Mouse (Mus musculus): Measurements from ENCODE around the gene Atp8b3. TPM values are rescaled to one million over a fixed set of nuclear protein-coding genes. Genes with fewer than 3 reads are reported as not detected.

The Atp8b3 gene
- 0.03 TPM in 1 of 2 replicates, not detected in the other for polyA plus RNA-seq (2012; rRNA removed)

DNA sequence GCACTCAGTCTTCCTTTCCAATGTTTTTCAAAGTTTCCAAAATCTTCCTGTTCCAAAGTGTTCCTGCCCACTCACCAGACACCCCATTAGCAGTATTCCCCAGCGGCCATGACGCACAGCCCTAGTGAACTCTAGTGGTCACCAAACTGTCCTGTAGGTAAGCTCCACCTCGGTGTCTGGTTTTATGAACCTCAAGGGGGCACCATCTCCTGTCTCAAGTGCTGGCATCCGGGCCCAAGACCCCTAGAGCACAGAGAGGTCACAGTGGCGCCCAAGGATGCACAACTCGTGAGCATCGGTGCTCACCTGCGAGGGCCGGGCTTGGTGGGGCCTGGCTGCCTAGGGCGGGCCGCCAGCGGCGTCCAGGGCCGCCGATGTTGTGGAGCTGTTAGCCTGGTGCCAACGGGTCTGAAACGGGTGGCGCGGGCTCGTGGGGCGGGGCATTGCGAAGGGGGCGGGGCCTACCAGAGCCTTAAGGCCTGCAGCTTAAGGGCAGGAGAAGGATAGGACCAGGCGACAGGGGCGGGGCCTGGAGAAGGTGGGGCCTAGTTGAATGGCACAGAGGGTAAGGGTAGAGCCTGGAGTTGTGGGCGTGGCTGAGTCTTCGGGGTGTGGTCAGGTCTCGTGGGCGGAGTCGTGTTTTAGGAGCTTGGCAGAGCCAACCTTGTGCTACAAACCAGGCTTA lies at the start of gene Atp8b3:
TSS of gene Atp8b3 (minus strand) at position 415 of the 685 bp plus-strand sequence.
- DNase-seq (ENCODE audit: low read depth, low spot score), result peak; percentile 57
- 3% methylated on average over 30 of the region's 30 CpGs for WGBS

DNA sequence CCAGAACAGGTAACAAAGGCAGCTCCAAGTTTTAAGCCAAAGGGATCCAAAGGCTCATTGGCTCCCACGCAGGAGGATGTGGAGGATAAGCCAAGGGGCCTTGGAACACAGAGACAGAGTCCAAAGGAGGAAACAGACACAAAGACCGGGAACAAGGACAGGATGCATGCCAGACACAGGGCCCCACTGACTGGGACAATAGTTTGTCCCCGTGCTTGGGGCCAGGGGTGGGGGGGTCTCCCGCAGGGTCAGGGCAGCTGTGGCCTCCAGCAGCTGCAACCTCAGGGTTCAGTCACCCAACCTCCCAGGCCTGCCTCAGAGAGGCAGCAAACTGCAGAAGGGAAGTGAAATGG lies 48.4 kb upstream of the Atp8b3 start:
- no peak for DNase-seq (ENCODE audit: low read depth, low spot score)
- WGBS, result 52% methylated on average over 4 of the region's 4 CpGs

DNA sequence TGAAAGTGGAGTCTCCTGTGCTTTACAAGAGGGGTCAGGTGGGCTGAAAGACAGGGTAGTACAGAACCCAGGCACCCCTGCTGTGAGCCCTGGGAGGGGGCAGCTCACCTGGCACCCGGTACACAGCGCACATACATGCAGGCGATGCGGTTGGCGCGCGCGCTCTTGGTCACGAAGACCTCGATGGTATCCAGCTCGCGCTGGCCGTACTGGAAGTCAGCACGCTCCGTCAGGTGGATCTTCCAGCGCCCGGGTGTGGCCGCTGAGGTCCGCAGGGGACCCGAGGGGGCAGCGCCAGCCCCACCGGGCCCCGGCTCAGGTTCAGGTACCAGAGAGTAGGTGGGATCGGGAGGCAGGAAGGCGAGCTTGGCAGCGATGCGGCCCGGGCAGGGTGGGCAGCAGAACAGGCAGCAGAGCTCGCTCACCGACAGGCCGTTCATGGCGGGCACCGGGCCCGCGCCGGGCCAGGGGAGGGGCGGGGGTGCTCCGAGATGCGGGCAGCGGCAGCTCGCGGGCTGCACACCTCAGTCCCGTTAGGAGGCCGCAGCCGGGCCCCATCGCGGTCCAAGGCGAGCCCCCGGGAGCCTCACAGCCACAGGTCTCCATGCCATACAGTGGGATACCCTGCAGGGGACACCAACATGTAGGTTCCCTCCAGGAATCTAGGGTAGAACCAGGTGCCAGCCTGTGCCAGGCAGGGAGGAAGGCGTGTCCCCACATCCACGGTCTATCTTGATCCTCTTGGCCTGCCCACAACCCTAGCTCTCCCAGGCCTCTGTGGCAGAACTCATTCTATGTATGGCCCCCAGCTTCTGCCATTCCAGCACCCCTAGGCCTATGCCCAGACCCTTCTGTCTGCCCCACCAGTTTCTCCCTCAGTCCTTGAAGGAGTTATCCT lies 47.7 kb upstream of the Atp8b3 start:
- DNase-seq (ENCODE audit: low read depth, low spot score), result no peak
- WGBS, result 90% methylated on average over 51 of the region's 51 CpGs

DNA sequence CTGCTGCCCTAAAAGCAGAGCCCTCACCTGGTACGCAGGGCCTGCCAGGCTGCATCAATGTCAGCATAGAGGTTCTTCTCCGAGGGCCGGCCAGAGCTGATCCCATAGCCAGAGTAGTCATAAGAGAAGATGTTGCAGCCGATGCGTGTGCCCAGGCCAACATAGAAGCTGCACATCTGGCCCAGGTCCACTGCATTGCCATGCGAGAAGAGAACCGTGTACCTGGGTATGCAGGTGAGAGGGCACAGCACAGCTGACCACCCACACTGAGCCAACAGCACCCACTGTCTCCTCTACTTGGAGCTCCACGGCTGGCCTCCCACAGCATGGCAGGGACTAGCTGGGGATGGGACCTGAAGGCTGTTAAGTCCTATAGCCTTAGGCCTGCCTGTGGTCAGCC lies 46.7 kb upstream of the Atp8b3 start:
- WGBS, result 87% methylated on average over 8 of the region's 8 CpGs
- no peak for DNase-seq (ENCODE audit: low read depth, low spot score)

DNA sequence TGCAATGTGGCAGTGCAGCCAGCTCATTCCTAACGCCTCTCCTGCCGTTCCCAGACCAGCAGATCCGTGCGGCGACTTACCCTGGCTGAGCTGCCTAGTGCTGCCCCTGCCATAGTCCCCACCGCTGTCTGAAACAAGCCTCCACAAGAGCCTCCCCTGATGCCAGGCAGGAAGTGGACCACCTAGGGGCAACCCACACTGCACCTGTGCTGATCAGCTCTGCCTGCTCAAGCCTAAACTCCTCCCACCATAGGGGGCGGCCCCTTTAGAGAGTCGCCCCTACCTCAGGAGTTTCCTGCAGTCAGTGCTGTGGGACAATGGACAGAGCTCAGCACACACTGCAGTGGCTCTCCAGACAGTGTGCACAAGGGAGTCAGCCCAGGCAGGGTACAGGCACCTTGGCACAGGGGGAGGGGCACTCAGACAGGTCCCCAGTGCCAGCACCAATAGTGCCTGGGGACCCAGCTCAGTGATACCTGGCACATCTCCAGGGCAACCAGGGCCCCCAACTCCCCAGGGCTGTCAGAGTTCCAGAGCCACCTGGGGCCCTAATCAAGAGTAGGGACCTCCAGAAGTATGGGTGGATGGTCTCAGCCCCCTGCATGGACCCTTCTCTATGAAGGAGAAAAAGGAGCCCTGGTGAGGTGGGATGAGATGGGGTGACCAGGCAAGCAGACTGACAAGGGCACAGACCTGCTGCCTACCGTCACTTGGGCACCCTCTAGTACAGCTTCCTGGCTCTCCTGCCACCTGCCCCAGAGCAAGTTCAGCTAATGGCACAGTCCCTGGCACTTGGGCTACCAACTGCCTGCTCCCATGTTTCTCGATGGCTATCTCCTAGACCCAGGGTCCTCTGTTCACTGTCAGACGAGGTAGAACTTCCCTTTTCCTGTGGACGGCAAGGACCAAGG lies 46.0 kb upstream of the Atp8b3 start:
- 79% methylated on average over 12 of the region's 12 CpGs for WGBS
- DNase-seq (ENCODE audit: low read depth, low spot score), result no peak

DNA sequence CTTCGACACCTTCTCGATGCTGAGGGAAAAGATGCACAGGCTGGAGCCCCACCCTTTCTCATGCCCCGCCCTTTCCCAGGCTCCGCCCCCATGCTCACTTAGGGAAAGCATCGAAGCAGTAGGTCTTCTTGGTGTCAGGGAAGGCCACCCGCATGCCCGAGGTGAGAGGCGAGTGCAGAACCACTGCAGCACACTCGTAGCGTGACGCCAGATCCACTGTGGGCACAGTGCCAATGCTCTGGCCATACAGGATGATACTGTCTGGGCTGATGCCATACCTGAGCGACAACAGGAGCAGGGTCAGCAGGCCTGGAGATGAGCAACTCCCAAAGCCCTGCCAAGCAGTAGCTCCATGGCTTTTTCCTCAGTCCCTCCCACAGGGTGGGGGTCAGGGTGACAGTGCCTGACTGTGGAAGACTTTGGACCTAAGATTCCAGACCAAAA lies 45.1 kb upstream of the Atp8b3 start:
- DNase-seq (ENCODE audit: low read depth, low spot score), result no peak
- 45% methylated on average over 12 of the region's 12 CpGs for WGBS

DNA sequence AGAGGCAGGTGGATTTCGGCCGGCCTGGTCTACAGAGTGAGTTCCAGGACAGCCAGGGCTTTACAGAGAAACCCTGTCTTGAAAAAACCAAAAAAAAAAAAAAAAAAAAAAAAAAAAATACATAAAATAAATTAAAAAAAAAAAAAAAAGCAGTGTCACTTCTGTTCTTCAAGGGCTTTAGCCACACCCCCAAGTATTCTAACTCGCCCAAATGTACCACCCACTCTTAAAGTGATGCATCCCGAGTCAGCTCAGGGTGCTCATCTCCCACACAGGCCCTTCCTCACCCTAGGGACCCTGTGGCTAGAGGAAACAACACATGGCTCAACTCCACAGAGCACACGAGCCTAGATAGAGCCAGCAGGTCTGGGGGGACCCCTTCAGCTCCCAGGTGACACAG lies 44.1 kb upstream of the Atp8b3 start:
- no peak for DNase-seq (ENCODE audit: low read depth, low spot score)
- WGBS, result 84% methylated on average over 5 of the region's 5 CpGs

DNA sequence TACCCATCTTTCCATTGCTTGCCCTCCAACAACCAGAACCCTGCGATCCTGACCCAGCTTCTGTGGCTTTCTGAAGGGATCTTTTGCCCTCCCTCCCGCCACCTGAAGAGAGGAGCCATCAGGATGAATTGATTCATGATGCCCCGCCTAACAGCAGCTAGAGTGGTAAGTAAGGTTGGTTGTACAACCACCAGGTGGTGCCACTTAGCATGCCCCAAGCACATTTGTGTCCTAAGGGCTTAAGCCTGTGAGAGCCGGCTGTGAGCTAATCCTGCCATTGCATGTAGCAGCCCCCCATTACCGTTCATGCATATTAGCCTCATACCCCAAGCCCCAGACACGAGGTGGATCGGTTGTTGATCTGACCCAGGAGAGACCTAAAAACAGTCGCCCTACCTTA lies 40.0 kb upstream of the Atp8b3 start:
- 9% methylated on average over 8 of the region's 8 CpGs for WGBS
- DNase-seq (ENCODE audit: low read depth, low spot score), result no peak

DNA sequence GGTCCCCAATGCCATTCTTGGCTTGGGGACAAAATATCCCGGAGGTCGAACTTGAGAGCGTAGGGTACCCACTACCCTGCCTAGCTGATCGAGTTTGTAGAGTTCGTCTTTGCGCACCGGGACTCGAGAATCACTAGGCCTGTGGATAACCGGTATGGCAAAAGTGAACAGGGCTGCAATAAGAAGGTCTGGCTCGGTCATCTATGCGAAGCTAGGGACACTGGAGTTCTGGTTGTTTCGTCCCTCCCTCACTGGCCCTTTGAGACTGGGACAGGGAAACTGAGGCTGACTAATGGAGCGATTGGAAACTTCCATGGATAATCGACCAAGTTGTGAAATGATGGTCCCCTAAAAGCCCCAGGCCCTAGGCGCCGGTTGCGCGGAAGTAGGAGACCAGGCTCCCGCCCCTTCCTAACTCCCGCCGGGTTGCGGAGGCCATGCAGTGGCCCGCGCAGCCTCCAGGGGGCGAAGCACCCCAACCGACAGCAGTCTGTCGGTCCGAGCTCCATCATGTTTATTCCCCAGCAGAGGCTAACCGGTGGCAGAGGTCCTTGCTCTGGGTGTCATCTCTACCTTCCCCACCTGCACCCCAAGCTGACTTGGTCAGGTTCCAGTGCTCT lies 39.3 kb upstream of the Atp8b3 start:
- WGBS, result 1% methylated on average over 29 of the region's 29 CpGs

DNA sequence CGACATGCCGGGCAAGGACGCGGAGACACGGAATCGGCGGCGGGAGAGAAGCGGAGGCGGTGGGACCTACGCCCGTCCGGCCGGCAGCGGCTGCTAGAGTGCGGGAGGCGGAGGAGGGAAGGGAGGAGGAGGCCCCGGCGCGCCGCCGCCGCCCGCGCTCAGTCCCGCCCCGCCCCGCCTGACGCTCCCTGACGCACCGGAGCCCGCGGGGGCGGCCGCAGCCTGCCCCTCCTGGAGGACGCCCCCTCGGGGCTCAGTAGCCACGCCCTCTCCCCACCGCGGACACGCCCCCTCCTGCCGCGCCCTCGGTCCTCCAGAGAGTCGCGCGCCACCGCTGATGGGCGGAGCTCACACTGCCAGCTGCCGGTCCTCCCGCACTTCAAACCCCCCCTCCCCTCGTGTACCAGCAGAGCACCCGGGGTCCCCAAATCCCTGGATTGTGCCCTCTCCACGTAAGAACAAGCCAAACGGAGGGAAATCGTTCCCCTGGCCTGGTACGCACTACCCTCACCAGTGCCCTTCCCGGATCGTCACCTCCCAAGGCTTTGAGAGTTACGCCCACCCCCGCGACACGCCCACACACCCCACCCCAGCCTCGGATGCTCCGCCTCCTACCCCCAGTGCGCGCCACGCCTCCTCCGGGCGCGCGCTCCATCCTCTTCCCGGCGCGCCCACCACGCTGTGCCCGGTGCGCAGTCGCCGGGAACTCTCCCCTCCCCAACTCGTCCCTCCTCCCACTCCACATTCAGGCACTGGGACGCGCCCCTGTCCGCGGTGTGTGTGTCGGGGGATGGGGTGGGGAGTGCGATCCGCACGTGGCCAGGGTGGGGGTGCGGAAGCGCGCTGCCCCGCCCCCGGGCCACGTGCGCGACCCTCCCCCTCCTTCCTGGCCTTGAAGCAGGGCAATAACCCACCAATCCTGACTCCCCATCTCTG lies 38.5 kb upstream of the Atp8b3 start, which contains the start of gene Klf16:
TSS of gene Klf16 (minus strand) at position 127 of the 936 bp plus-strand sequence.
- DNase-seq (ENCODE audit: low read depth, low spot score), result no peak
- WGBS, result 2% methylated on average over 79 of the region's 97 CpGs

More for the DNA sequence above, 39.3 kb upstream of the Atp8b3 start:
- no peak for DNase-seq (ENCODE audit: low read depth, low spot score)

DNA sequence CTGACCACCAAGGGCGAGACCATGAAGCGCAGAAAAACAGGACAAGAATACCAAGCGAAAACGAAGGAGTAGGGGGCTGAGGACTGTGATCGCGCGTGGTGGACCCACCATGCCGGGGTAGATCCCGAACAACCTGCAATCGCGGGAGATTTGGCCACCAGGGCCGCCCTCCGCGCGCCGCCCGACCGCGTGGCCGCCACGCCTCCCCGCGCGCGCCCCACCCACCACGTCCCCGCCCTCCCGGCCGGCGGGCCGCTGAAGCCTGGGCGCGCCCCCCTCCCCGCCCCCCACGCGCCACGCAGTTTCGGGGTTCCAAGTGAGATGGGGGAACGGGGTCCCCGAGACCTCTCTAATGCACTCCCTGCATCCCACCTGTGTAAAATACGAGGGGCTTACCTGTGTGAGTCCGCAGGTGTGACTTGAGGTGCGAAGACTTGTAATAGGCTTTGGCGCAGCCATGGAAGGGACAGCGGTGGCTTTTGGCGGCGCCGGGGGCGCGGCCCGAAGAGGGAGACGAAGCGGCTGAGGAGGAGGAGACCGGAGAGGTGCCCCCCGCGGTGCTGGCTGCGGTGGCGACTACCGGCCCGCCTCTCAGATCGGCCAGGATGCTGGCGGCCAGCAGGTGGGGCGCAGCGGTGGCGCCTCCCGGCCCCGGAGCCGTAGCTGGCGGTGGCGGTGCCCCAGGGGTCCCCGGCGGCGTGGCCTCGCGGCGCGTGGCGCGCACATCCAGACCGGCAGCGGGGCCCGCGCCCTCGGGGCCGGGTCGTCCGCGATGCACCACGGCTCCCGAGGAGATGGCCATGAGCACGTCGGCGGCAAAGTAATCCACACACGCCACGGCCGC lies 37.6 kb upstream of the Atp8b3 start:
- WGBS, result under 1% methylated on average over 96 of the region's 96 CpGs
- no peak for DNase-seq (ENCODE audit: low read depth, low spot score)

DNA sequence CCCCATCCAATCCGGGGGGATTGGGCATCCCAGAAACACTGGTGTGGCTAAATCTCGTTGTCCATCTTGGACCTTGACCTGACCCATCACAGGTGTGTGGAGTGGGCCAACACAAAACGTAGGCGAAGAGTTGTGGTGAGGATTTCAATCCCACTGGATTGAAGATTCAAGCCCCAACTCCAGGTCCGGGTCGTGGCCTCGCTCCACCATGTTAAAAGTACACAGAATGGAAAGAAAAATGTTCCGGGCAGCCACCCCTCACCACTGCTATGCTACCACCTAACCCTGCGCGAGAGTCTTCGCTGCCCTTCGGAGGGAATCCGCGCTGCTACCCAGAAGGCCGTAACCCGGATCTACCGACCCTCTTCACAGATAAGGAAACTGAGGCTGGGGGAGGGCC lies 37.0 kb upstream of the Atp8b3 start:
- WGBS, result 8% methylated on average over 17 of the region's 17 CpGs
- DNase-seq (ENCODE audit: low read depth, low spot score), result no peak

DNA sequence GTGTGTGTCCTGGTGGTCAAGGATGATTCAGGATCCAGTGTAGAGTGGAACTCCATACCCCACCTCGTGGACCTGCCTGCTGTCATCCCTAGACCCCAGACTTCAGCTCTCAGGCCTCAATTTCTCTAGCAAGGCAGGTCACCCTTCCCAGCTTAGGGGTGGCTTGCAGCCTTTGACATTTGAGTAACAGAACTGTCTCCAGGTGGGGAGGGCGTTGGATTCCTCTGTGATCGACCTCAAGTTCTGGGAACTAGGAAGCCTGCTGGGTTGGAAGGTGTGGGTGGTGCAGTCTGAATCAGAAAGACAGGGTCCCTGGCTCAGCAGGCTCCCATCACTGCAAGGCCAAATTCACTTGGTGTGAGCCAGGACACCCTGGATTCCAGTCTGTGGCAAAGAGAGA lies 36.0 kb upstream of the Atp8b3 start:
- 74% methylated on average over 3 of the region's 3 CpGs for WGBS
- no peak for DNase-seq (ENCODE audit: low read depth, low spot score)

DNA sequence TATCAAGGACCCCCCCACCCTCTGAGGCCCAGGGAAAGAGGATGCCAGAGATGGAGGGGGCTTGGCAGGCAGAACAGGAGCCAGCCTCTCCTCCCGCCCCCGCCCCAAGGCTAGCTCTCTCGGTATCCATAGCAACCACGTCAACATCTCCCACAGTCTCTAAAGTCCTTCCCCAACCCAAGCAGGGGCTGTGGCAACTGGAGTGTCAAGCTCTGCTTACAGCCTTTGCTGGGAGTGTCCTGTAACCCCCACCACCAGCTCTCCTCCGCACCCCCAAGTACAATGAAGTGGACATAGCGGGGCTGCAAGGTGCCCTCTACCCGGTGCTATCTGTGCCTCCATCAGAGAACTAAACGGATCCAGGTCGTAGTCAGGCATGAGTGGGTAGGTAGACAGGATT lies 35.0 kb upstream of the Atp8b3 start:
- DNase-seq (ENCODE audit: low read depth, low spot score), result no peak
- 77% methylated on average over 9 of the region's 9 CpGs for WGBS

DNA sequence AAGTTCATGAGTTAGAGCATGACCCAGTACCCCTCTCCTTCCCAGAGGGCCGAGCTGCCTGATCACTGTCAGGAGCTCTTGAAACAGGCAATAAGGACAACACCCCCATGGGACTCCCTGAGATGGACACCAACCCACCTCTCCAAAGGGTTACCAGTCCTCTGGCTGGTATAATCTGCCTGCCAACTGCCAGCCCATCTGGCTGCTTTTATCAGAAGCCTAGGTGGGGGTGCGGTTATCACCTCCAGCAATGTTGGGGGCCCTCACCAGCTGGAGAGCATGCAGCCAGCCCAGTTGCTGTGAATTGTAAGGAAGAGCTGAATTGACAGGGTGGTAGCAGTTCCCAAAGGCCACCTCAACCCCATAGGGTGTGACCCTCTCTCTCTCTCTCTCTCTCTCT lies 33.6 kb upstream of the Atp8b3 start:
- no peak for DNase-seq (ENCODE audit: low read depth, low spot score)
- WGBS, result 95% methylated on average over 2 of the region's 2 CpGs

DNA sequence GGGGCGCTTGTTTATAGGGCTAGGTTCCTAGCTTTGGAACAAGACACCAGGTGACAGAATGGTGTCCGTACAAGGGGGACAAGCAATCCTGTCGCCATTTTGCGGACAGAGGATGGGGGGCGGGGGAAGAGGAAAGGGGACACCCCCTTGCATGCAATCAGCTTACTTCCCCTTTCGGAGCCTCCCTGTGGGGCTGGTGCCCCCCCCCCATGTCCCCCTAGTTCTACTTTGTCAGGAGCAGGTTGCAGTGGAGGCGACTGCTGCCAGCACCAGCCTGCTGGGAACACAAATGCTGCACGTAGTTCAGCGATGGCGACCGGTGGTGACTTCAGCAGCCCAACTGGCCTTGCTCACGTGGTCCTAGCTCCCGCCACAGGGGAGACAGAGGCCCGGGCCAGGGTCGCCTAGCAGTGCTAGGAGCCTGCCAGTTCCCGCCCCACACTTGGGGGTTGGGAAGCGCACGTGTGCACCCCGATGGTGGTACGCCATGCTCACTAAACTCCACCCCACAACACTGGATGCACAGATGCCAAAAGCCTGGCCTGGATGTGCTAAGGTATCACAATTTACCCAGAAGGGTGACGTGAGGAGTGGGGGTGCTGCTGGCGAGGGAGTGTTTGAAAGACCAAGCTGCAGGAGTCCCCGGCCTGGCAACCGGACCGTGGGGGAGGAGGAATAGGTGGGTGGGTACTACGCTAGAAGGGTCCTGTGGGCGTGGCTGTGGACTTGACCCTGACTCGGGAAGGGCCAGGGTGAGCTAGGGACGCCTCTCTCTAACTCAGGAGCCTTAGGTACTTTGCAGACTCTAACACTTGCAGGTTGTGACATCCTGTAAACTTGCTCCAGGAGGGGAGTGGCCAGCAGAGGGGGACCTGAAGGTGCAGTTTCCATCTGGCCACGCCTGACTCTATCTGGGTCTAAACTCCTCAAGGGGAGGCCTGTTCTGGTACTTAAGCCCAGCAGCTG lies 32.2 kb upstream of the Atp8b3 start:
- DNase-seq (ENCODE audit: low read depth, low spot score), result no peak
- 51% methylated on average over 30 of the region's 30 CpGs for WGBS
